Mouse (Mus musculus): ENCODE data around the gene Anapc2. TPM values are rescaled to one million over a fixed set of nuclear protein-coding genes. Genes with fewer than 3 reads are reported as not detected.

Anapc2 gene
- polyA plus RNA-seq, 1 experiment: 103 TPM

- H3K27me3 ChIP-seq (ENCODE audit: control insufficient read depth, insufficient read depth, low read length): no peaks in the 10 kb centered on the region
- H3K27ac ChIP-seq (ENCODE audit: insufficient read depth, low read length): peak overlapping the region; percentile 43; the same call in 1 of the 2 replicates
- no peak for TF ChIP-seq POLR2A (IDR thresholded peaks at IDR 0.05; ENCODE audit: borderline replicate concordance, insufficient read depth, low read length)
- no peak for DNase-seq
- H3K4me3 ChIP-seq (replicated peaks; ENCODE audit: insufficient read depth, low read depth, low read length): no peak overlapping the region
- peaks cover 4% of the 10 kb centered on the region; the same call in 1 of the 2 replicates for H3K4me1 ChIP-seq (ENCODE audit: control insufficient read depth, insufficient read depth, low read length)
- WGBS: 87% methylated on average over 4 of the region's 4 CpGs
These were observed 44.9 kb upstream of the Anapc2 start for GRCm38 (mm10) chr2:25227406-25227805.

- peak overlapping the region; percentile 37 for H3K4me3 ChIP-seq (replicated peaks; ENCODE audit: insufficient read depth, low read depth, low read length)
- no peaks in the 10 kb centered on the region for H3K27me3 ChIP-seq (ENCODE audit: control insufficient read depth, insufficient read depth, low read length)
- peak; percentile 85 to 90 for DNase-seq
- under 1% methylated on average over 7 of the region's 7 CpGs for WGBS
- peaks cover 4% of the 10 kb centered on the region; the same call in 1 of the 2 replicates for H3K4me1 ChIP-seq (ENCODE audit: control insufficient read depth, insufficient read depth, low read length)
- TF ChIP-seq POLR2A (IDR thresholded peaks at IDR 0.05; ENCODE audit: borderline replicate concordance, insufficient read depth, low read length) (no peak), CTCF (IDR thresholded peaks at IDR 0.05; ENCODE audit: borderline replicate concordance, insufficient read depth, low read depth, low read length) (peak; percentile 85)
- H3K27ac ChIP-seq (ENCODE audit: insufficient read depth, low read length): peak overlapping the region; percentile 69
These were observed 43.8 kb upstream of the Anapc2 start for GRCm38 (mm10) chr2:25228431-25228889.

- H3K4me1 ChIP-seq (ENCODE audit: control insufficient read depth, insufficient read depth, low read length): peaks cover 4% of the 10 kb centered on the region; the same call in 1 of the 2 replicates
- H3K27ac ChIP-seq (ENCODE audit: insufficient read depth, low read length): peak overlapping the region; percentile 38
- H3K27me3 ChIP-seq (ENCODE audit: control insufficient read depth, insufficient read depth, low read length): no peaks in the 10 kb centered on the region
- no peak for TF ChIP-seq POLR2A (IDR thresholded peaks at IDR 0.05; ENCODE audit: borderline replicate concordance, insufficient read depth, low read length)
- TF ChIP-seq CTCF (IDR thresholded peaks at IDR 0.05; ENCODE audit: borderline replicate concordance, insufficient read depth, low read depth, low read length): no peak
- WGBS: 67% methylated on average over 6 of the region's 6 CpGs
- no peak overlapping the region for H3K4me3 ChIP-seq (replicated peaks; ENCODE audit: insufficient read depth, low read depth, low read length)
- DNase-seq: no peak
These were observed 43.2 kb upstream of the Anapc2 start for GRCm38 (mm10) chr2:25228995-25229530.

- no peaks in the 10 kb centered on the region for H3K27me3 ChIP-seq (ENCODE audit: control insufficient read depth, insufficient read depth, low read length)
- DNase-seq: no peak
- H3K4me1 ChIP-seq (ENCODE audit: control insufficient read depth, insufficient read depth, low read length): peaks cover 4% of the 10 kb centered on the region; the same call in 1 of the 2 replicates
- no peak overlapping the region for H3K4me3 ChIP-seq (replicated peaks; ENCODE audit: insufficient read depth, low read depth, low read length)
- TF ChIP-seq POLR2A (IDR thresholded peaks at IDR 0.05; ENCODE audit: borderline replicate concordance, insufficient read depth, low read length) (no peak), CTCF (IDR thresholded peaks at IDR 0.05; ENCODE audit: borderline replicate concordance, insufficient read depth, low read depth, low read length) (no peak)
- 87% methylated on average over 5 of the region's 5 CpGs for WGBS
- H3K27ac ChIP-seq (ENCODE audit: insufficient read depth, low read length): no peak overlapping the region
These were observed 42.7 kb upstream of the Anapc2 start for GRCm38 (mm10) chr2:25229582-25229981.

GRCm38 (mm10) chr2:25230581-25230980 lies 41.7 kb upstream of the Anapc2 start:
- 74% methylated on average over 7 of the region's 7 CpGs for WGBS
- no peaks in the 10 kb centered on the region for H3K27me3 ChIP-seq (ENCODE audit: control insufficient read depth, insufficient read depth, low read length)
- H3K4me1 ChIP-seq (ENCODE audit: control insufficient read depth, insufficient read depth, low read length): peaks cover 4% of the 10 kb centered on the region; the same call in 1 of the 2 replicates
- TF ChIP-seq CTCF (IDR thresholded peaks at IDR 0.05; ENCODE audit: borderline replicate concordance, insufficient read depth, low read depth, low read length) (no peak), POLR2A (IDR thresholded peaks at IDR 0.05; ENCODE audit: borderline replicate concordance, insufficient read depth, low read length) (no peak)
- no peak overlapping the region for H3K4me3 ChIP-seq (replicated peaks; ENCODE audit: insufficient read depth, low read depth, low read length)
- no peak overlapping the region for H3K27ac ChIP-seq (ENCODE audit: insufficient read depth, low read length)
- DNase-seq: no peak

GRCm38 (mm10) chr2:25231038-25231437 lies 41.2 kb upstream of the Anapc2 start:
- no peak for DNase-seq
- 40% methylated on average over 12 of the region's 12 CpGs for WGBS
- H3K4me3 ChIP-seq (replicated peaks; ENCODE audit: insufficient read depth, low read depth, low read length): no peak overlapping the region
- no peaks in the 10 kb centered on the region for H3K27me3 ChIP-seq (ENCODE audit: control insufficient read depth, insufficient read depth, low read length)
- TF ChIP-seq CTCF (IDR thresholded peaks at IDR 0.05; ENCODE audit: borderline replicate concordance, insufficient read depth, low read depth, low read length) (no peak), POLR2A (IDR thresholded peaks at IDR 0.05; ENCODE audit: borderline replicate concordance, insufficient read depth, low read length) (no peak)
- H3K4me1 ChIP-seq (ENCODE audit: control insufficient read depth, insufficient read depth, low read length): peaks cover 4% of the 10 kb centered on the region; the same call in 1 of the 2 replicates
- no peak overlapping the region for H3K27ac ChIP-seq (ENCODE audit: insufficient read depth, low read length)

GRCm38 (mm10) chr2:25233421-25233820 lies 38.9 kb upstream of the Anapc2 start:
- WGBS: 79% methylated on average over 4 of the region's 4 CpGs

GRCm38 (mm10) chr2:25234050-25234449 lies 38.2 kb upstream of the Anapc2 start, which contains the start of gene Slc34a3:
Gene Slc34a3, minus strand, starts transcription at chr2:25234364.
- peaks cover under 1% of the 10 kb centered on the region; the same call in 1 of the 2 replicates for H3K4me1 ChIP-seq (ENCODE audit: control insufficient read depth, insufficient read depth, low read length)
- no peaks in the 10 kb centered on the region for H3K27me3 ChIP-seq (ENCODE audit: control insufficient read depth, insufficient read depth, low read length)
- no peak within 1 kb of the TSS for H3K27ac ChIP-seq (ENCODE audit: insufficient read depth, low read length)
- no peak within 1 kb of the TSS for H3K4me3 ChIP-seq (replicated peaks; ENCODE audit: insufficient read depth, low read depth, low read length)
- no peak for DNase-seq
- 82% methylated on average over 3 of the region's 3 CpGs for WGBS
- no peak for TF ChIP-seq CTCF (IDR thresholded peaks at IDR 0.05; ENCODE audit: borderline replicate concordance, insufficient read depth, low read depth, low read length)
- no peak for TF ChIP-seq POLR2A (IDR thresholded peaks at IDR 0.05; ENCODE audit: borderline replicate concordance, insufficient read depth, low read length)

More at GRCm38 (mm10) chr2:25233421-25233820, 38.9 kb upstream of the Anapc2 start:
- no peaks in the 10 kb centered on the region for H3K27me3 ChIP-seq (ENCODE audit: control insufficient read depth, insufficient read depth, low read length)
- no peak overlapping the region for H3K4me3 ChIP-seq (replicated peaks; ENCODE audit: insufficient read depth, low read depth, low read length)
- H3K4me1 ChIP-seq (ENCODE audit: control insufficient read depth, insufficient read depth, low read length): peaks cover 4% of the 10 kb centered on the region; the same call in 1 of the 2 replicates
- no peak for DNase-seq
- no peak overlapping the region for H3K27ac ChIP-seq (ENCODE audit: insufficient read depth, low read length)
- TF ChIP-seq POLR2A (IDR thresholded peaks at IDR 0.05; ENCODE audit: borderline replicate concordance, insufficient read depth, low read length): no peak
- no peak for TF ChIP-seq CTCF (IDR thresholded peaks at IDR 0.05; ENCODE audit: borderline replicate concordance, insufficient read depth, low read depth, low read length)

All from cerebellum, adult 2 months (tissue).